Mouse (Mus musculus): ENCODE measurements around the gene Rnaseh1. TPM values are rescaled to one million over a fixed set of nuclear protein-coding genes. Genes with fewer than 3 reads are reported as not detected.

The Rnaseh1 gene
- polyA plus RNA-seq, 1 experiment from 2014 or later = 31.8 TPM

DNA sequence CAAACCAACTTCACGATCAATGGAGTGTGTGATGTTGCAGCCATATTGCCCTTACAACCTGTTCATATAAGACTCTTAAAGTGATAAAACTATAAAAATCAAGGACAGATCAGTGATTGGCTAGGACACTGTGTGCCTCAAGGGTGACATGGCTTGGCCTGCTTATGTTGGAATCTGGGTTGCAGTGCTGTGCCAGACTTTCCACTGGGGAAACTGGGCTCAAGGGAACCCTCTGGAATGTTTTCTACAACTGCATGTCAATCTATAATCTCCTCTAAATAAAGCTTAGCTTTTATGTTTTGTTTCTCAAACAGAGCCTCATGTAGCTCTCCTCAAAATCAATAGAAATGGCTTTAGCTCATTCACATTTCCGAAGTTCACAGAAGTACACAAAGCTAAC, 25.2 kb upstream of the Rnaseh1 start:
- Histone ChIP-seq H3K9me3 (no peaks in the 10 kb centered on the region), H3K27me3 (no peaks in the 10 kb centered on the region), H3K4me2 (no peak overlapping the region), H3K4me1 (peaks cover 5% of the 10 kb centered on the region), H3K27ac (no peak overlapping the region), H3K9ac (no peak overlapping the region), H3K36me3 (peaks cover 14% of the 10 kb centered on the region), H3K4me3 (no peak overlapping the region)
- ATAC-seq (ENCODE audit: insufficient number of reproducible peaks, low FRiP score, low TSS enrichment, low read depth) = no peak
- 82% methylated on average over 2 of the region's 2 CpGs for WGBS

GRCm38 (mm10) chr12:28625407-28625806, 24.0 kb upstream of the Rnaseh1 start:
- Histone ChIP-seq H3K27ac (no peak overlapping the region), H3K9me3 (no peaks in the 10 kb centered on the region), H3K9ac (no peak overlapping the region), H3K27me3 (no peaks in the 10 kb centered on the region), H3K4me1 (peaks cover 5% of the 10 kb centered on the region), H3K4me2 (no peak overlapping the region), H3K36me3 (peaks cover 26% of the 10 kb centered on the region), H3K4me3 (no peak overlapping the region)
- no peak for ATAC-seq (ENCODE audit: insufficient number of reproducible peaks, low FRiP score, low TSS enrichment, low read depth)
- WGBS = 81% methylated on average over 7 of the region's 7 CpGs

DNA sequence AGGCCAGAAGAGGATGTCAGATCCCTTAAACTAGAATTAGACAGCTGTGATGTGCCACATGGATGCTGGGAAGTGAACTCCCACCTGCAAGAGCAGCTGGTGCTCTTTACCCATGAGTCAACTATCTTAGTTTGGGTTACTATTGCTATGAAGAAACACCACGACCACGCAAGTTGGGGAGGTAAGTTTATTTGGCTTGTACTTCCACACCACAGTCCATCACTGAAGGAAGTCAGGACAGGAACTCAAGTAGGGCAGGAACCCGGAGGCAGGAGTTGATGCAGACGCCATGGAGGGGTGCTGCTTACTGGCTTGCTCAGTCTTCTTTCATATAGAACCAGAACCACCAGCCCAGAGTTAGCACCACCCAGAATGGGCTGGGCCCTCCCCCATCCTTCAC, 22.3 kb upstream of the Rnaseh1 start:
- Histone ChIP-seq H3K36me3 (peaks cover 42% of the 10 kb centered on the region), H3K9ac (no peak overlapping the region), H3K4me2 (no peak overlapping the region), H3K4me3 (no peak overlapping the region), H3K4me1 (peaks cover under 1% of the 10 kb centered on the region; the same call in 1 of the 2 replicates), H3K27ac (no peak overlapping the region), H3K9me3 (no peaks in the 10 kb centered on the region), H3K27me3 (no peaks in the 10 kb centered on the region)
- WGBS = 59% methylated on average over 4 of the region's 4 CpGs
- ATAC-seq (ENCODE audit: insufficient number of reproducible peaks, low FRiP score, low TSS enrichment, low read depth) = no peak

DNA sequence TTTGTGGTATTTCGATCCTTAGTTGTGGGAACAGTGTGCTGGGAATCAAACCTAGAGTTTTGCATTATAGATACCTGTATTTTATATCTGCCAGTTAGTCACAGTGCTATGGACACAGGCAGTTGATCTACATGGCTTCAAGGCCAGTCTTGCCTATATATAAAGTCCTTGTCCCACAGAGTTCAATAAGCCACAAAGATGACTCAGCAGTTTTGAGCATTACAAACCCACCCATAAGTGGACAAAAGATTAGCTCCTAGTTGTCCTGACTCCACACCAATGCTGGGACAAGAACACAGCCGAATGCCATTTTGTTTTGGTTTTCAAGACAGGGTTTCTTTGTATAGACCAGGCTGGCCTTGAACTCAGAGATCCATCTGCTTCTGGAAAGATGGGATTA, 21.0 kb upstream of the Rnaseh1 start:
- Histone ChIP-seq H3K27me3 (no peaks in the 10 kb centered on the region), H3K4me1 (peaks cover 12% of the 10 kb centered on the region), H3K9ac (no peak overlapping the region), H3K9me3 (no peaks in the 10 kb centered on the region), H3K27ac (no peak overlapping the region), H3K4me2 (no peak overlapping the region), H3K4me3 (no peak overlapping the region), H3K36me3 (peaks cover 56% of the 10 kb centered on the region)
- 90% methylated on average over 2 of the region's 2 CpGs for WGBS
- ATAC-seq (ENCODE audit: insufficient number of reproducible peaks, low FRiP score, low TSS enrichment, low read depth) = no peak

DNA sequence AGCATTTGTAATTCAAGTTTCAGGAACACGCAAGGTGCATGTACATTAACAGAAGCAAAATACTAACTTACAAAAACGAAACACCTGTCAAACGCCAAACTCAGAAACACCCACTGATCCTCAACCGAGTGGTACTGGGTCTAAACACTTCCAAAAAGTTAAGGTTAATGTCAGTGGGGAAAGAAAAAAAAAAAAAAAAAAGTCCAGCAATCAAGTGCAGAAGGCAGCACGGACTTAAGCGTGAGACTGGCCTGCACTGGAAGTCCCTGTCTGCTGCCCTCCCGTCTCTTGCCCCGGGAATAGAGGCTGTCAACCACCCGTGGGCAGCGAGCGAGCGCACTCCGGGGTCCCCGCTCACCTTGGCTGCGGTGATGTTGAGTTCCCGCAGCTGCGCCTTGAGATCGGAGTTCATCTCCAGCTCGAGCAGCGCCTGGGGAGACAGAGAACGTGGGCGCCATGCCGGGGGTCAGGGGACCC, 14.3 kb upstream of the Rnaseh1 start:
- H3K4me1 ChIP-seq = peaks cover 25% of the 10 kb centered on the region
- peak overlapping the region; percentile 82 for H3K4me3 ChIP-seq
- peak overlapping the region; percentile 61 for H3K4me2 ChIP-seq
- H3K9ac ChIP-seq = peak overlapping the region; percentile 99
- no peak for ATAC-seq (ENCODE audit: insufficient number of reproducible peaks, low FRiP score, low TSS enrichment, low read depth)
- peak overlapping the region; percentile 93 for H3K27ac ChIP-seq
- H3K36me3 ChIP-seq = peaks cover 40% of the 10 kb centered on the region
- 1% methylated on average over 23 of the region's 23 CpGs for WGBS
- H3K9me3 ChIP-seq = no peaks in the 10 kb centered on the region
- no peaks in the 10 kb centered on the region for H3K27me3 ChIP-seq

GRCm38 (mm10) chr12:28635535-28636476, 13.6 kb upstream of the Rnaseh1 start, which contains the start of gene Rps7:
Gene Rps7 (minus strand): TSS chr12:28635953.
- Histone ChIP-seq H3K4me3 (peak within 1 kb of the TSS; percentile 82), H3K4me1 (peaks cover 25% of the 10 kb centered on the region), H3K4me2 (peak within 1 kb of the TSS; percentile 61), H3K9ac (peak within 1 kb of the TSS; percentile 99), H3K36me3 (peaks cover 33% of the 10 kb centered on the region), H3K27ac (peak within 1 kb of the TSS; percentile 93), H3K27me3 (no peaks in the 10 kb centered on the region), H3K9me3 (no peaks in the 10 kb centered on the region)
- peak; percentile 91 for ATAC-seq (ENCODE audit: insufficient number of reproducible peaks, low FRiP score, low TSS enrichment, low read depth)
- 6% methylated on average over 69 of the region's 69 CpGs for WGBS

DNA sequence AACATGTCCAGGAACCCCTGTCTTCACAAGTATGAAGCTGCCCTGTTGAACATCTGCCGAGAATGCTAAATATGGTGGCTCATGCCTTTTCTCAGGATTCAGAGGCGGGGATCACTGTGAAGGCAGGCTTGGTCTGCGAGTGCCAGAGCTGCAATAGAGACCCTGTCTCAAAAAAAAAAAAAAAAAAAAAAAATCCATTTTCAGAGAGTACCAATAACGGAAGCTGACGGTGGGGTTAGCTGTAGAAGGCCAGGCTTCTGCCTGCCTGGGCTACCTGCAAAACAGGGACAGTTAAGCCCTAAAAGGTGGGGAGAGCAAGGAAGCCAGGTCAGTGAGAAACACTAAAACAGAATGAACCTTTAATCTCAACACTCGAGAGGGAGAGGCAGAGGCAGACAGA, 12.9 kb upstream of the Rnaseh1 start:
- peak overlapping the region; percentile 57; the same call in 1 of the 2 replicates for H3K4me2 ChIP-seq
- no peaks in the 10 kb centered on the region for H3K9me3 ChIP-seq
- H3K27ac ChIP-seq = no peak overlapping the region
- peak overlapping the region; percentile 82 for H3K4me3 ChIP-seq
- no peak overlapping the region for H3K9ac ChIP-seq
- ATAC-seq (ENCODE audit: insufficient number of reproducible peaks, low FRiP score, low TSS enrichment, low read depth) = no peak
- H3K27me3 ChIP-seq = no peaks in the 10 kb centered on the region
- WGBS = 89% methylated on average over 6 of the region's 6 CpGs
- peaks cover 25% of the 10 kb centered on the region for H3K4me1 ChIP-seq
- H3K36me3 ChIP-seq = peaks cover 25% of the 10 kb centered on the region

DNA sequence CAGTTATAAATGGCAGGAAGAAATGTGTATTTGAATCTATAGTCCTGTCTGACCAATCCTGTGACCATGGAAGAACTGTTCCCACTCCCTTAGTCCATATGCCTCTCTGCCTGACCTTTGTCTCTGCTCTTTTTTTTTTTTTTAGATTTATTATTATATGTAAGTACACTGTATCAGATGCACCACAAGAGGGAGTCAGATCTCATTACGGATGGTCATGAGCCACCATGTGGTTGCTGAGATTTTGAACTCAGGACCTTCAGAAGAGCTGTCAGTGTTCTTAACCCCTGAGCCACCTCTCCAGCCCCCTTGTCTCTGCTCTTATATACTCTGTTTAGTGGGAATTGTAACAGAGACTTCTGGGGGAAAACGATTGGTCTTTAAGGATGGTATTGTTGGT, 10.6 kb upstream of the Rnaseh1 start:
- Histone ChIP-seq H3K27ac (no peak overlapping the region), H3K4me1 (peaks cover 10% of the 10 kb centered on the region), H3K4me2 (no peak overlapping the region), H3K36me3 (peaks cover 3% of the 10 kb centered on the region), H3K4me3 (no peak overlapping the region), H3K27me3 (peaks cover 6% of the 10 kb centered on the region; the same call in 1 of the 2 replicates), H3K9ac (no peak overlapping the region), H3K9me3 (no peaks in the 10 kb centered on the region)
- 73% methylated on average over 2 of the region's 2 CpGs for WGBS
- ATAC-seq (ENCODE audit: insufficient number of reproducible peaks, low FRiP score, low TSS enrichment, low read depth) = no peak

GRCm38 (mm10) chr12:28662628-28663027, 13.2 kb downstream of the Rnaseh1 start:
- Histone ChIP-seq H3K36me3 (peaks cover 40% of the 10 kb centered on the region), H3K9ac (no peak overlapping the region), H3K4me2 (no peak overlapping the region), H3K4me3 (no peak overlapping the region), H3K27ac (no peak overlapping the region), H3K4me1 (no peaks in the 10 kb centered on the region), H3K27me3 (no peaks in the 10 kb centered on the region), H3K9me3 (no peaks in the 10 kb centered on the region)
- ATAC-seq (ENCODE audit: insufficient number of reproducible peaks, low FRiP score, low TSS enrichment, low read depth) = no peak
- 79% methylated on average over 4 of the region's 4 CpGs for WGBS

- WGBS = 67% methylated on average over 4 of the region's 4 CpGs
- Histone ChIP-seq H3K4me3 (no peak overlapping the region), H3K27ac (no peak overlapping the region), H3K36me3 (0 out of 2 replicates have a peak, but pooled peaks cover 3% of the 10 kb centered on the region), H3K4me1 (no peaks in the 10 kb centered on the region), H3K27me3 (no peaks in the 10 kb centered on the region), H3K9me3 (no peaks in the 10 kb centered on the region), H3K9ac (no peak overlapping the region), H3K4me2 (no peak overlapping the region)
- no peak for ATAC-seq (ENCODE audit: insufficient number of reproducible peaks, low FRiP score, low TSS enrichment, low read depth)
Observed at GRCm38 (mm10) chr12:28666734-28667133, 17.3 kb downstream of the Rnaseh1 start.

- Histone ChIP-seq H3K27ac (no peak overlapping the region), H3K9me3 (no peaks in the 10 kb centered on the region), H3K4me1 (no peaks in the 10 kb centered on the region), H3K27me3 (no peaks in the 10 kb centered on the region), H3K9ac (no peak overlapping the region), H3K36me3 (0 out of 2 replicates have a peak, but pooled peaks cover 1% of the 10 kb centered on the region), H3K4me3 (no peak overlapping the region), H3K4me2 (no peak overlapping the region)
- no peak for ATAC-seq (ENCODE audit: insufficient number of reproducible peaks, low FRiP score, low TSS enrichment, low read depth)
- 29% methylated on average over 8 of the region's 8 CpGs for WGBS
Observed at GRCm38 (mm10) chr12:28667287-28667686, 17.9 kb downstream of the Rnaseh1 start.

DNA sequence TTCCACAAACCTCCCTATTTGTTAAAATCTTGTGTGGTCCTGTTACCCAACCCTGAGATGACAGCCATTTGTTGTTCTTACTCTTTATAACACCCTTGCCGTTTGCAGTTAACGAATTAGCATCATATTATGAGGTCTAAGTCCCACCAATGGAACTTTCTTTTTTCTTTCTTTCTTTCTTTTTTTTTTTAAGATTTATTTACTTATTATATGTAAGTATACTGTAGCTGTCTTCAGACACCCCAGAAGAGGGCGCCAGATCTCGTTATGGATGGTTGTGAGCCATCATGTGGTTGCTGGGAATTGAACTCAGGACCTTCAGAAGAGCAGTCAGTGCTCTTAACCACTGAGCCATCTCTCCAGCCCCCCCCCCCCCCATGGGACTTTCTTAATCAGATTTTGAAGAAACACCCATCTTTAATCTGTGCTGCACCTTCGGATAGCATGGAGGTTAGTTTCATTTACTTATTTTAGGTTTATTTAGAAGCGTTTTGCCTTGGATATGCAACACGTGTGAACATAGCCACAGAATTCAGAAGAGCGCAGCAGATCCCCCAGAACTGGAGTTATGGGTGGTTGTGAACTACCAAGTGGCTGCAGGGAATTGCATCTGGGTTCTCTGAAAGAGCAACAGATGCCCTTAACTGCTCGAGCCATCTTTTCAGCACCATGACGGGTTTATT, 24.8 kb downstream of the Rnaseh1 start:
- H3K27me3 ChIP-seq = no peaks in the 10 kb centered on the region
- peak overlapping the region; percentile 92; the same call in 1 of the 2 replicates for H3K27ac ChIP-seq
- peak overlapping the region; percentile 53 for H3K4me2 ChIP-seq
- ATAC-seq (ENCODE audit: insufficient number of reproducible peaks, low FRiP score, low TSS enrichment, low read depth) = no peak
- peaks cover 10% of the 10 kb centered on the region for H3K36me3 ChIP-seq
- peak overlapping the region; percentile 61; the same call in 1 of the 2 replicates for H3K4me3 ChIP-seq
- H3K9ac ChIP-seq = no peak overlapping the region
- WGBS = 81% methylated on average over 10 of the region's 10 CpGs
- H3K4me1 ChIP-seq = peaks cover 17% of the 10 kb centered on the region
- no peaks in the 10 kb centered on the region for H3K9me3 ChIP-seq

Data from limb, embryonic 15.5 days (tissue).